Mouse (Mus musculus) layer of hippocampus, adult 2 months (tissue): ENCODE data around the gene Hist1h4c. TPM values are rescaled to one million over a fixed set of nuclear protein-coding genes. Genes with fewer than 3 reads are reported as not detected.
"Not testable (repeated sequence)": the region's sequence is repeated elsewhere in the genome, so short reads cannot be mapped to it uniquely, and the experiment has no call there.

Experiments used
- DNase-seq, 2 experiments: peaks; one replicate each; pipeline ENCODE4 v3.0.0; 2022; ENCODE audit warnings: low spot score in 2 of 2
- H3K27ac ChIP-seq: fragments of 200-600 bp; 2 replicates; pipeline ENCODE4 v1.8.1; 2022
- H3K4me3 ChIP-seq: fragments of 200-600 bp; 2 replicates; pipeline ENCODE4 v1.8.1; 2022; ENCODE audit warnings: mild to moderate bottlenecking
- CTCF ChIP-seq: fragments of 200-600 bp; conservative IDR thresholded peaks from 2 replicates; pipeline ENCODE4 v1.8.1; 2022; ENCODE audit warnings: antibody characterized with exemption, mild to moderate bottlenecking, moderate library complexity
- total RNA-seq, 2 experiments: library from RNA; stranded (reverse); gene quantifications; 2 replicates each; pipeline ENCODE4 v1.2.3; 2021

Hist1h4c gene
- total RNA-seq, 2 experiments from 2014 or later = 108 to 115 TPM

- no peak for TF ChIP-seq CTCF
- H3K4me3 ChIP-seq = no peak overlapping the region
- no peak for DNase-seq
- H3K27ac ChIP-seq = no peak overlapping the region
These were observed 18.9 kb upstream of the Hist1h4c start for GRCm38 (mm10) chr13:23717176-23717575.

DNA sequence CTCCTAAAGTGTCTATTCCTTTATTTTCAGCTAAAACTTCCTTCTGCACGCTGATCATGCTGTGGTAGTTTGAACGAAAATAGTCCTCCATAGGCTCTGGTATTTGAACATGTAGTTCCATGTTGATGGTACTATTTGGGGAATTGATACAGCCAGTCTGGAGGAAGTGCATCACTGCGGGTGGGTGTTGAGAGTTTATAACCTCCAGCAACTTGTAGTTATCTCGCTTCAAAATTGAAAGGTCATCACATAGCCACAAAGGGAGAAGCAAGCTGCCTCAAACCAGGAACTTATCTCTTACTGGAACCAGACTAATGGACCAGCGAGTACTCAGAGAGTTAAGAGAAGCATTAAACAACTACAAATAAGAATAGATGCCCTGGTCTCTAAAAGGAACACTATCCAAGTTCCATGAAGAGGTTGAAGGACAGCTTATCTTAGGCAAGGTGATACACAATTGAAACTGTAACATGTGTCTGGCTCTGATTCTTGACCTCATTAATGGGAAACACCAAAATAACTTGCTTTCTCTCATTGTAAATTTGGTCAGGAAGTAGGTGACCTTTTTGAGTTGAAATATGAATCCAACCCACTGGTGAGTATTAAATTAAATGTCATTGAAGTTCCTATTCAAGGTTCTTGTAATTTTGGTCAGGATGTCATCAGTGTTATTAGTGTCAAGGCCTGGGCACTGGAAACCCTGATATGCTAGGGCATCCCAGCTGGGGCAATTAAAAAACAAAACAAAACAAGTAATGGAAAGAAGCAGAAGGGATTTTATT is 18.2 kb upstream of the Hist1h4c start:
- no peak for DNase-seq
- no peak for TF ChIP-seq CTCF

DNA sequence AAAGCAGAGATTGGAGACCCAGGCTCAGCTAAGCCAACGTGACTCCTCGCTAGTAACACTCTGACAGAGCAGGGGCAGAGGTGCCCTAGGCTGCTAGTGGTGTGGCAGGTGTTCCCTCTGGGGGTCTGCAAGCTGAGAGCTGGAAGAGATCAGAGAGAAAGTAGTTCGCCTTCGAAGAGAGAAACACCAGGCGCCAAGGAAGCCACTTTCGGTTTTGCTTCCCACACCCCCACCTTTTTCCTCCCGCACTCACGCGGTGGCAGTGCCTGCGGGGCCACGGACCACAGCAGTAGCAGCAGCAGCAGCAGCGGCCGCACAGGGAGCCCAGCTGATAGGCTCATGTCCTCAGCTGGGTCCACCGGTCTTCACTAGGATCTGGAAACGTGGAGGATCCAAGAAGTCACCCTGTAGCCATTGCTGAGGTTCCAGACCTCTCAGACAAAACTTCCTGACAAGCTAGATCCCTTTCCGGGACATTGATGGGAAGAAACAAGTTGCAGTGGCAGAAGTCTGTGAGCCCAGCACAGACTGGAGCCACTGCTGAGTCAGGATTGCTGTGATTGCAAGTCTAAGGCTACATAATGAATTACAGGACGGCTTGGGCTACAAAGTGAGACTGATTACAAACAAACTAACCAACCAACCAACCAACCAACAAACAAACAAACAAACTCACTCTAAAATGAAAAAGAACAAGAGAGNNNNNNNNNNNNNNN is 12.3 kb upstream of the Hist1h4c start, which contains the start of gene Hfe:
TSS of gene Hfe (minus strand) at position 481 of the 716 bp plus-strand sequence.
- no peak for DNase-seq
- Histone ChIP-seq H3K4me3 (peak within 1 kb of the TSS; percentile 61), H3K27ac (peak within 1 kb of the TSS; percentile 77)
- no peak for TF ChIP-seq CTCF

More for the DNA sequence above, 18.2 kb upstream of the Hist1h4c start:
- H3K4me3 ChIP-seq = no peak overlapping the region
- H3K27ac ChIP-seq = no peak overlapping the region

- no peak for DNase-seq
- Histone ChIP-seq H3K4me3 (peak overlapping the region; percentile 61), H3K27ac (peak overlapping the region; percentile 77)
- TF ChIP-seq CTCF = no peak
These were observed 11.6 kb upstream of the Hist1h4c start for GRCm38 (mm10) chr13:23709714-23710373.

DNA sequence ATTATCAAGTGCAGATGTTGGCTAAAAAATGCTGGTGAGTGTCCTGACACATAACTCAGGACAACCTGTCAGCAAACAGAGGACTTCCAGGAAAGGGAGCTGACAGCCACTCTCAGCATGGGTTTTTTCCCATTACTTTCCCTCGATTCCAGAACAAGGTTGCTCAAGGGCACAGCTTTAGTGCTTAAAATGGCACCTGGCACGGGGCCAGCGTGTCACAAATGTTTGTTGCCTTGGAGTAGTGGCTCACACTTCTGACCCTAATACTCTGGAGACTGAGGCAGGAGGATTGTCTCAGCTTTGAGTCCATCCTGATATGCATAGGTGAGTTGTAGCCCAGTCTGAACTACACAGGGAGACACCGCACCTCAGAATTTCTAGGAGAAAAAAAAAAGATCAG is 10.4 kb upstream of the Hist1h4c start:
- no peak for TF ChIP-seq CTCF
- no peak overlapping the region for H3K27ac ChIP-seq

DNA sequence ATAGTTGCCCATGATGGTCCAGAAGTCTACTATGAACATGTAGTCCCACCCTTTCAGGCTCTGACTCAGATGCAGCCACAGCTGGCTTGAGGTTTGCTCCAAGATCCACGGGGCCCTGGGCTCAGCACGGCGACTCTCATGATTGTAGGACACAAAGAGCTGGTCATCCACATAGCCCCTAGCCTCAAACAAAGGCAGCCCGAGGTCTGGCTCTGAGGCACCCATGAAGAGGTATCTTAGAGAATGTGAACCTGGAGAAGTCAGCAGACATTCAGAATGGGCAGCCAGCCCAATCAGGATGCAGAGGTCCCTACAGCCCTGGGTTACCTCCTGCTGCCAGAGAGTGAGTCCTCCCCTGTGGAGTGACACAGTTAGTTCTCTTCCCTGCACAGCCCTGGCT is 9.8 kb upstream of the Hist1h4c start:
- no peak for TF ChIP-seq CTCF
- Histone ChIP-seq H3K27ac (no peak overlapping the region), H3K4me3 (no peak overlapping the region)
- DNase-seq = no peak

More for the DNA sequence above, 10.4 kb upstream of the Hist1h4c start:
- no peak overlapping the region for H3K4me3 ChIP-seq
- DNase-seq = no peak

- no peak for TF ChIP-seq CTCF
- no peak for DNase-seq
- H3K27ac ChIP-seq = no peak overlapping the region
- no peak overlapping the region for H3K4me3 ChIP-seq
These were observed 8.5 kb upstream of the Hist1h4c start for GRCm38 (mm10) chr13:23706771-23707170.

- no peak overlapping the region for H3K27ac ChIP-seq
- no peak for TF ChIP-seq CTCF
- DNase-seq = no peak
- no peak overlapping the region for H3K4me3 ChIP-seq
These were observed 7.6 kb upstream of the Hist1h4c start for GRCm38 (mm10) chr13:23705751-23706356.

DNA sequence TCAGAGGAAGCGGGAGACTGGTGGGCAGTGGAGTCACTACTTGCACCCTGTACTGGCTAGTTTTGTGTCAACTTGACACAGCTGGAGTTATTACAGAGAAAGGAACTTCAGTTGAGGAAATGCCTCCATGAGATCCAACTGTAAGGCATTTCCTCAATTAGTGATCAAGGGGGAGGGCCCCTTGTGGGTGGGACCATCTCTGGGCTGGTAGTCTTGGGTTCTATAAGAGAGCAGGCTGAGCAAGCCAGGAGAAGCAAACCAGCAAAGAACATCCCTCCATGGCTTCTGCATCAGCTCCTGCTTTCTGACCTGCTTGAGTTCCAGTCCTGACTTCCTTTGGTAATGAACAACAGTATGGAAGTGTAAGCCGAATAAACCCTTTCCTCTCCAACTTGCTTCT is 4.5 kb upstream of the Hist1h4c start:
- not testable (repeated sequence) for H3K27ac ChIP-seq, DNase-seq, H3K4me3 ChIP-seq

- DNase-seq = no peak
- no peak overlapping the region for H3K4me3 ChIP-seq
- no peak overlapping the region for H3K27ac ChIP-seq
- TF ChIP-seq CTCF = no peak
These were observed 4.0 kb upstream of the Hist1h4c start for GRCm38 (mm10) chr13:23702220-23702619.

DNA sequence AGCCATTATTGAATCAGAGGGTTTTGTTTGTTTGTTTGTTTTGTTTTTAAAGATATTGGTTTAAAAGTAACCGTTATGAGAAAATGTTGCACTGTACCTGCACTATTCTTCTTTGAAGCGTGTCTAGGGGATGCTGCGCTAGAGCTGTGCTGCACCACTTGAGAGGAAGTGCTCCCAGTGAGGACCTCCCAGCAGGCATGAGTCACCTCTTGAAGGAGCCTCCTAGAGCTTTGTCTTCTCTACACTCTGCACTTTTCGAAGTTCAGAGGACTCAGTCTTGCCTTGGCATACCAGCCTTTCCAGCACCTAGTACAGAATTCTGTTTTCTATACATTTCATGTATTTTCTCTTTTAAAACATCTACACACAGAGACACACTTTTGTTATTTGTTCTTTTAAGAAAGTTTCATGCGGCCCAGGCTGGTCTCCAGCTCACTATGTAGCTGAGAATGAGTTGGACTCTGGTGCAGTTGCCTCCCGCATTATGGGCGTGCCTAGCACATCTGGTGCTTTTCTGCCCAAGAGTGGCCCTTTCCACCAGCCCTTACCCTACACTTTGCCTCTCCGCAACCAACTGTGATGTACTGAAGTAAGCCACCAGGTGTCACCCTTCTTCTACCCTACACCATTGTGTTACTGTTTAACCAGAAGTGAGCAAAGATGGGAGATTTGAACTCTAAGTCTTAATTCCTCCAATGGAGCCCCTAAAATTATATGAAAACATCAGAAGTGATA is 2.7 kb upstream of the Hist1h4c start:
- H3K27ac ChIP-seq = no peak overlapping the region
- peak; percentile 97 for TF ChIP-seq CTCF

GRCm38 (mm10) chr13:23699767-23700166 is 1.5 kb upstream of the Hist1h4c start:
- H3K4me3 ChIP-seq = no peak overlapping the region
- TF ChIP-seq CTCF = peak; percentile 63
- no peak for DNase-seq
- H3K27ac ChIP-seq = no peak overlapping the region

More for the DNA sequence above, 2.7 kb upstream of the Hist1h4c start:
- peak; percentile 82 for DNase-seq
- no peak overlapping the region for H3K4me3 ChIP-seq
